Mouse (Mus musculus) lung, postnatal 0 days (tissue): ENCODE data around the gene Hyal1. TPM values are rescaled to one million over a fixed set of nuclear protein-coding genes. Genes with fewer than 3 reads are reported as not detected.

Experiments used
- ATAC-seq: fragments of 200-750 bp; cut with Nextera tagmentation; 2 replicates; pipeline ENCODE4 v1.8.0; 2017; ENCODE audit warnings: moderate library complexity
- DNase-seq: peaks from one replicate; pipeline ENCODE4 v3.0.0-alpha.2; 2016; ENCODE audit warnings: low spot score
- H3K27ac ChIP-seq: fragments of 300-500 bp; sonication (generic); 2 replicates; pipeline ENCODE4 v1.5.1; 2014; ENCODE audit warnings: antibody characterized with exemption, mild to moderate bottlenecking, low read length, mixed read lengths
- H3K27me3 ChIP-seq: fragments of 300-500 bp; sonication (generic); replicated peaks from 2 replicates; pipeline ENCODE4 v1.6.1; 2014; ENCODE audit warnings: low read length, mixed read lengths; ENCODE audit not compliant: insufficient read depth
- H3K36me3 ChIP-seq: fragments of 300-500 bp; sonication (generic); 2 replicates; pipeline ENCODE4 v1.6.1; 2014; ENCODE audit warnings: low read length, mixed read lengths; ENCODE audit not compliant: insufficient read depth
- H3K4me1 ChIP-seq: fragments of 300-500 bp; sonication (generic); 2 replicates; pipeline ENCODE4 v1.6.1; 2014; ENCODE audit warnings: antibody characterized with exemption, low read depth, low read length, mixed read lengths; ENCODE audit not compliant: insufficient read depth
- H3K4me2 ChIP-seq: fragments of 300-500 bp; sonication (generic); replicated peaks from 2 replicates; pipeline ENCODE4 v1.6.1; 2014; ENCODE audit warnings: low read depth, mild to moderate bottlenecking, low read length, moderate library complexity, mixed read lengths
- H3K4me3 ChIP-seq: fragments of 300-500 bp; sonication (generic); 2 replicates; pipeline ENCODE4 v1.5.1; 2014; ENCODE audit warnings: low read depth, low read length
- H3K9ac ChIP-seq: fragments of 300-500 bp; sonication (generic); replicated peaks from 2 replicates; pipeline ENCODE4 v1.6.1; 2014; ENCODE audit warnings: low read depth, mild to moderate bottlenecking
- H3K9me3 ChIP-seq: fragments of 300-500 bp; sonication (generic); 2 replicates; pipeline ENCODE4 v1.6.1; 2016; ENCODE audit warnings: low read length, mixed read lengths
- CTCF ChIP-seq: IDR thresholded peaks from 2 replicates; pipeline ENCODE4 v1.5.1; 2016; ENCODE audit warnings: antibody characterized with exemption, mild to moderate bottlenecking
- EP300 ChIP-seq: IDR thresholded peaks from 2 replicates; pipeline ENCODE4 v1.6.1; 2016; ENCODE audit warnings: antibody characterized with exemption, mild to moderate bottlenecking, control low read depth
- WGBS: fragments of 180-500 bp; shearing (Covaris S2); extraction: QIAGEN DNeasy Blood & Tissue Kit; methylation state at CpG from one replicate; pipeline ENCODE4 v1.1.7; 2014; 5-methylcytosine and 5-hydroxymethylcytosine counted together
- polyA plus RNA-seq: library from polyadenylated mRNA; unstranded; fragments of >200 nt; fragmentation: Nextera tagmentation; extraction: Ambion mirVana; gene quantifications from 2 replicates; pipeline ENCODE4 v1.2.1, GENCODE M21; 2015

Gene Hyal1
- polyA plus RNA-seq, result 9.7 and 11.0 TPM in 2 replicates

- H3K9ac ChIP-seq, result no peak within 1 kb of the TSS
- H3K9me3 ChIP-seq, result no peaks in the 10 kb centered on the region
- TF ChIP-seq CTCF (no peak), EP300 (no peak)
- ATAC-seq, result peak; percentile 75
- peaks cover 8% of the 10 kb centered on the region; the same call in 1 of the 2 replicates for H3K36me3 ChIP-seq
- peaks cover 6% of the 10 kb centered on the region; the same call in 1 of the 2 replicates for H3K4me1 ChIP-seq
- peak within 1 kb of the TSS; percentile 28 for H3K4me3 ChIP-seq
- 6% methylated on average over 16 of the region's 16 CpGs for WGBS
- H3K27me3 ChIP-seq, result no peaks in the 10 kb centered on the region
- H3K27ac ChIP-seq, result peak within 1 kb of the TSS; percentile 38
- H3K4me2 ChIP-seq, result peak within 1 kb of the TSS; percentile 50
- DNase-seq, result peak; percentile 95
Measured at GRCm38 (mm10) chr9:107576357-107577107, at the start of gene Hyal1. Hyal1 (plus strand) TSS chr9:107576927.

- DNase-seq, result peak; percentile 99
- peak within 1 kb of the TSS; percentile 92 for H3K9ac ChIP-seq
- peak within 1 kb of the TSS; percentile 95 for H3K4me2 ChIP-seq
- H3K9me3 ChIP-seq, result no peaks in the 10 kb centered on the region
- WGBS, result 3% methylated on average over 48 of the region's 48 CpGs
- peak within 1 kb of the TSS; percentile 86 for H3K27ac ChIP-seq
- peaks cover 21% of the 10 kb centered on the region; the same call in 1 of the 2 replicates for H3K4me1 ChIP-seq
- peak within 1 kb of the TSS; percentile 83 for H3K4me3 ChIP-seq
- TF ChIP-seq CTCF (peak; percentile 43), EP300 (no peak)
- peak; percentile 100 for ATAC-seq
- no peaks in the 10 kb centered on the region for H3K27me3 ChIP-seq
- peaks cover 12% of the 10 kb centered on the region for H3K36me3 ChIP-seq
Measured at GRCm38 (mm10) chr9:107533791-107534407, 42.8 kb upstream of the Hyal1 start, which contains the start of gene Tmem115. Tmem115 (plus strand) TSS chr9:107533945.

- DNase-seq (peak; percentile 50), ATAC-seq (no peak)
- H3K9ac ChIP-seq, result peak overlapping the region; percentile 92
- TF ChIP-seq EP300 (no peak), CTCF (no peak)
- H3K4me1 ChIP-seq, result peaks cover 21% of the 10 kb centered on the region; the same call in 1 of the 2 replicates
- H3K27me3 ChIP-seq, result no peaks in the 10 kb centered on the region
- peaks cover 16% of the 10 kb centered on the region for H3K36me3 ChIP-seq
- H3K9me3 ChIP-seq, result no peaks in the 10 kb centered on the region
- H3K4me2 ChIP-seq, result peak overlapping the region; percentile 95
- peak overlapping the region; percentile 86 for H3K27ac ChIP-seq
- under 1% methylated on average over 40 of the region's 40 CpGs for WGBS
- H3K4me3 ChIP-seq, result peak overlapping the region; percentile 83
Measured at GRCm38 (mm10) chr9:107534408-107535202, 42.1 kb upstream of the Hyal1 start.

GRCm38 (mm10) chr9:107538231-107538630 lies 38.5 kb upstream of the Hyal1 start:
- no peak overlapping the region for H3K27ac ChIP-seq
- no peak overlapping the region for H3K9ac ChIP-seq
- no peaks in the 10 kb centered on the region for H3K9me3 ChIP-seq
- no peaks in the 10 kb centered on the region for H3K27me3 ChIP-seq
- H3K4me2 ChIP-seq, result no peak overlapping the region
- ATAC-seq, result no peak
- no peak overlapping the region for H3K4me3 ChIP-seq
- peaks cover 22% of the 10 kb centered on the region for H3K36me3 ChIP-seq
- H3K4me1 ChIP-seq, result peaks cover 32% of the 10 kb centered on the region; the same call in 1 of the 2 replicates
- 92% methylated on average over 7 of the region's 7 CpGs for WGBS
- no peak for DNase-seq
- TF ChIP-seq EP300 (no peak), CTCF (no peak)

GRCm38 (mm10) chr9:107538711-107539110 lies 38.0 kb upstream of the Hyal1 start:
- DNase-seq, result no peak
- Histone ChIP-seq H3K4me1 (peaks cover 32% of the 10 kb centered on the region; the same call in 1 of the 2 replicates), H3K9me3 (no peaks in the 10 kb centered on the region), H3K36me3 (peaks cover 22% of the 10 kb centered on the region), H3K9ac (no peak overlapping the region), H3K4me3 (no peak overlapping the region), H3K27me3 (no peaks in the 10 kb centered on the region), H3K27ac (no peak overlapping the region), H3K4me2 (no peak overlapping the region)
- no peak for ATAC-seq
- 92% methylated on average over 3 of the region's 3 CpGs for WGBS
- TF ChIP-seq CTCF (no peak), EP300 (no peak)
